Mouse (Mus musculus): ENCODE data around the gene Csf2rb2.

DNA sequence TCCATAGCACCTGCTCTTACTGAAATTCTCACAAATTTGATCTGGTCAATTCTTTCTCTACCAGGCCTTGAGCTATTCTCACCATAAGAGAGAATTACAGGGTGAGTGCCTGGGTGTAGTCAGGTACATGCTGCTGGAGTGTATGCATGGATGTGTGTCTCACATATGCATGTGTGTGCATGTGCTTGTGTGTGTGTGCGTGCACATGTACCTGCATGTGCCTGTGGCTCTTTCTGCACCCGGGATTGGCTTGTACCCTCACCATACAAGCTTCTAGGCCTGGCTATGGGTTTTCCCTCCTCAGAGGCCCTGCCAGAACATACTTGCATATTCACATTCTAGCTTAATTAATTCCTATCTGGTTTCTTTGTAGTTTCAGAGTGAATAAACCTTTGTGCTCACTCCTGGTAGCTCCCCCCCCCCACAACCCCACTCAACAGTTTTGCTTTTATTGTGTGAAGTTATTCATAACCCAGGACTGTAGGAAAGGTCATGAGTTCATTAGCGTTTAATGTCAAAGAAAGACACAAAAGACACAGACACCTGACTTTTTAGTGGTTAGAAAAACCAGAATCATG, 23.1 kb upstream of the Csf2rb2 start:
- no peak for TF ChIP-seq GATA1 (IDR thresholded peaks at IDR 0.05; ENCODE audit: borderline replicate concordance, low read length)
- no peak for TF ChIP-seq FLI1 (IDR thresholded peaks at IDR 0.05; ENCODE audit: low read length)

Data from megakaryocyte, embryonic 14.5 days (primary cell).